Mouse (Mus musculus) G1E (cell line): ENCODE data around the gene Sec13.

ENCODE experiments used
- CTCF ChIP-seq: IDR thresholded peaks from 2 replicates; pipeline ENCODE4 v1.5.1; 2012; ENCODE audit warnings: low read depth, low read length, inconsistent platforms, mixed read lengths
- GATA1 ChIP-seq: IDR thresholded peaks from 2 replicates; pipeline ENCODE4 v1.6.1; 2012; ENCODE audit warnings: borderline replicate concordance, low read length, inconsistent platforms, mixed read lengths
- GATA2 ChIP-seq: IDR thresholded peaks from 2 replicates; pipeline ENCODE4 v1.6.1; 2012; ENCODE audit warnings: low read depth, low read length, inconsistent platforms, borderline replicate concordance
- POLR2AphosphoS5 ChIP-seq: IDR thresholded peaks from 2 replicates; pipeline ENCODE4 v1.6.1; 2012; ENCODE audit warnings: low read depth, low read length, inconsistent platforms; ENCODE audit not compliant: insufficient replicate concordance
- TAL1 ChIP-seq: conservative IDR thresholded peaks from 2 replicates; pipeline ENCODE4 v1.6.1; 2012; ENCODE audit warnings: low read depth, low read length, inconsistent platforms, mixed read lengths

GRCm38 (mm10) chr6:113743111-113743510 is 2.6 kb upstream of the Sec13 start:
- TF ChIP-seq CTCF (no peak), GATA1 (no peak), TAL1 (no peak), POLR2AphosphoS5 (no peak), GATA2 (no peak)
